Mouse (Mus musculus): ENCODE measurements around the gene Sept8. TPM values are rescaled to one million over a fixed set of nuclear protein-coding genes. Genes with fewer than 3 reads are reported as not detected.
"Not testable (repeated sequence)": the region's sequence is repeated elsewhere in the genome, so short reads cannot be mapped to it uniquely, and the experiment has no call there.

Sept8 gene
- total RNA-seq, 4 experiments from 2014 or later = 4.5 to 8.4 (median 7.1) TPM

DNA sequence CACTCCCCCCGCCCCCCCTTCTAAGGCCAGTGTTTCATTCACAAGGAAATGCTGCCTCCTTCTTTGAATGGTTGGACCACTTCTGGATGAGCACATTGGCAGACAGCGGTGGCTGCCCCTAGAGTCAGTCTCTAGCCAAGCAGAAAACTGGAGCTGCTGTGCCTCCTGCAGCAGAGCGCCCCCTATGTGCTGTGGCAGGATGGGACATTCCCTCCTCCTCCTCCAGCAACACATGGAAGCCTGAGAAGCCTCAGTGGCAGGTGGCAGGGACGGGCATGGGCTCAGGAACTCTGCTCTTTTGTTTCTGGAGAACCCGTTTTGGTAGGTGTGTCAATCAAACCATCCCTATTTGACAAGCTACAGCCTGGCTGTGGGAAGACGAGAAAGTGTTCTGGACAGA lies 5.8 kb downstream of the Sept8 start:
- DNase-seq (ENCODE audit: low spot score in 2 of 2) = no peak

DNA sequence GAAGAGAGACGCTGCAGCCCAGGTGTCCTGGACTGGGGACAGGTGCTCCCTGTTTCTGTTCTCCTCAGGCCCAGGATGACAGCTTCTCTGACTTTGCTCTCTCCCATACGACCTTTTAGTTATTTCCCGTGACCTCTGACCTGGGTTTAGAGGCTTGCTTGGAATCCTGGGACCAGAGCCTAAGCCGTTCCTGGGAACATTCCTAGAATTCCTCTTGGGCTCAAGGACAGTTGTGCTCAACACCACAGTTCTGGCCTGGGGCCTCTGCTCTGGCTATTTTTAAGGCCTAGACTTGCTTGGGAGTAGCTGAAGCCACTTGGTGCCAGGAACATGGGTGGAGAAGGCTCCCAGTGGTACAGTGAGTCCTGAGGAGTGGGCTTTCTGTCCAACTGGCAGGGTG lies 6.4 kb downstream of the Sept8 start:
- peak in 1 of 2 experiments; percentile 32 for DNase-seq (ENCODE audit: low spot score in 2 of 2)

DNA sequence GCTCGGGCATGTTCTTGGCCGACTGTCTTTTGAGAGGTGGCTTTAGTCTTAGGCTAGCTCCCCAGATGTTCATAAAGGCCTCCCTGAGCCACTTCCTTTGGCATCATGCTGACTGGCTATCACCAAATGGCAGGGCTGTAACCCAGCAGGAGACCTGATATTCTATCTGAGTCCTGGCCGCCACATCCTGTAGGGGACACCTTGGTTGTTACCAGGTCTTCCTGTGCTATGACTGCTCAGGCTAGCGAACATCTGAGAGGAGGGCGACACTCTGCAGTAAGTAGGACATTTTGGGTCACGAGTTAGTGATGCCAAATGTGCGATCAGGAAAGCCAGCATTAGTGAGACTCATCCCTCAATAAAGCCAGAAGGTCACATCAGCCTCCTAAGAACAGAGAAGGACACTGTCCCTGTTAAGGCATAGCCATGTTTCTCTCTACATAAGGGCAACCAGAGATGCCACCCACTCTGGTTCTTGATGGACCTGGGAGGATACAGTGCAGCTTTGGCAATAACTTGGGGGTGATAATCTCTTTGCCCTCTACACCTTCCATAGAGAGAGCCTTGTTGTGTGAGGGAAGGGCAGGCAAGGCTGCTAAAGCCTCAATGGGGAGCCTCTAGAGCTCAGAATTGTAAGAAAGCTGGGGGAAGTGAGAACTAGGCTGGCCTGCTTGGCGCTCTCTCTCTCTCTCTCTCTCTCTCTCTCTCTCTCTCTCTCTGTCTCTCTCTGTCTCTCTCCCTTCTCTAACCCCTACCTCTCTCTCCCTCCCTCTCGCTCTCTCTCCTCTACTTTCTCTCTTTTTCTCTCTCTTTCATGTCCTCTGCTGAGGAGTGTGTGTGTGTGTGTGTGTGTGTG lies 9.6 kb downstream of the Sept8 start:
- DNase-seq (ENCODE audit: low spot score in 2 of 2) = no peak

DNA sequence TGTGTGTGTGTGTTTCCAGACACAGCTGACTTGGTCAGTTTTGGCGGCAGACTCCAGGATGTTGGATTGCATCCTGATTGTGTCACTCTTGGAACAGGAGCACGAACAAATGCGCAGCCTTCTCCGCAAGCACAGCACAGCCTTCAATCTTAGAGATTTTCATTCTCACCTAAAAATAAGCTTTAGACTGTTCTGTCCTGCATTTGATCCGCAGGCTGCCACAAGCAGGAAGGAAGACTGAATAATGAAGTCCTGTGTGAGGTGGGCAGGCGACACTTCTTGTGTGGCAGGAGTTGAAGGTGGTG lies 10.1 kb downstream of the Sept8 start:
- DNase-seq (ENCODE audit: low spot score in 2 of 2) = peak; percentile 44 to 62

DNA sequence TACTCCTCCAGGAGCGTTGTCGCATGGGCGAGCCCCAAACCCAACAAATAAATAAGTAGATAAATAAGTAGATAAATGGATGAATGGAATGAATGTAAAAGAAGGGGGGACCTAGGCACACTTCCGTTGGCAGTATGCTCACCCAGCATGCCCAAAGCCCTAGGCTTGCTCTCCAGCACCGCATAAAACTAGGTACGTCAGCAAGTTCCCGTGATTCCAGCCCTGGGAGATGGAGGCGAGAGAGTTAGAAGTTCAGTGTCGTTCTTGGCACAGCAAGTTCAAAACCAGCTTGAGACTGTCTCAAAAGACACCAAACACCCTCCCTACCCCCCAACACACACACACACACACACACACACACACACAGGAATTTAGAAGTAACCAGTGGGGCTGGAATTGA lies 10.9 kb downstream of the Sept8 start:
- DNase-seq (ENCODE audit: low spot score in 2 of 2) = no peak

DNA sequence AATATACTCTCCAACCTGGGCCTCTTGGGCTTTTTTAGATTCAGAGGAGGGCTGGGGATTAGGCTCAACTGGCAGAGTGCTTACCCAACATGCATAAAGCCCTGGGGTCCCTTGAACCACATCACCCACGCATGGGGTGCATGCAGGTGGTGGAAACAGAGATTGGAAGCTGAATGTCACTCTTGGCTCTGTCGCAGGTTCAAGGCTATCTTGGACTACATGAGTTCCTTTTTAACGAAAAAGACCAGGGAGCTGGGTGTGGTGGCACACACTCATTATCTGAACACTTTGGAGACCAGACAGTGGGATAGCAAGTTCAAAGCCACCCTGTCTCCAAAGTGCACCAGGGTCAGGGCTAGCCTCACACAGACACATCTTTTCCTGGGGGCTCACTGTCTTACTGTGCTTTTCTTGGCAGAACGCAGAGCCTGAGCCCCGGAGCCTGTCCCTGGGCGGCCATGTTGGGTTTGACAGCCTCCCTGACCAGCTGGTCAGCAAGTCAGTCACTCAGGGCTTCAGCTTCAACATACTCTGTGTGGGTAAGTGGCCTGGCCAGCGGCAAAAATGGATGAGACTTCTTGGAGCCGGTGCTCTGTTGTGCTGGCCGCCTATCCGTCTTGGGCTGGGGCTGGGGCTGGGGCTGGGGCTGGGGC lies 12.6 kb downstream of the Sept8 start:
- no peak for DNase-seq (ENCODE audit: low spot score in 2 of 2)

DNA sequence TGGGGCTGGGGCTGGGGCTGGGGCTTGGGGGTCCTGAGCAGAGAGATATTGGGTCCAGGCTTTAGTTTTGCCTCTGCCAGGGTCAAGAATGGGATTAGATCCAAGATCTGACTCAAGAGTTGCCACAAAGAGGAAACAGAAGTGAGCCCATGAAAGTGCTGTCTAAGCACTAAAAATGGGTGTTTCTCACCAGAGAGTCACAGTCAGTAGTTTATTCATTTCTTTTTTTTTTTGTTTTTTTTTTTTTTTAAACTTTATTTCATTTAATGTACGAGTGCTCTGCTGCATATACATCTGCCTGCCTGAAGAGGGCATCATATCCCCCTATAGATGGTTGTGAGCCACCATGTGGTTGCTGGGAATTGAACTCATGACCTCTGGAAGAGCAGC lies 13.2 kb downstream of the Sept8 start:
- DNase-seq (ENCODE audit: low spot score in 2 of 2) = no peak

DNA sequence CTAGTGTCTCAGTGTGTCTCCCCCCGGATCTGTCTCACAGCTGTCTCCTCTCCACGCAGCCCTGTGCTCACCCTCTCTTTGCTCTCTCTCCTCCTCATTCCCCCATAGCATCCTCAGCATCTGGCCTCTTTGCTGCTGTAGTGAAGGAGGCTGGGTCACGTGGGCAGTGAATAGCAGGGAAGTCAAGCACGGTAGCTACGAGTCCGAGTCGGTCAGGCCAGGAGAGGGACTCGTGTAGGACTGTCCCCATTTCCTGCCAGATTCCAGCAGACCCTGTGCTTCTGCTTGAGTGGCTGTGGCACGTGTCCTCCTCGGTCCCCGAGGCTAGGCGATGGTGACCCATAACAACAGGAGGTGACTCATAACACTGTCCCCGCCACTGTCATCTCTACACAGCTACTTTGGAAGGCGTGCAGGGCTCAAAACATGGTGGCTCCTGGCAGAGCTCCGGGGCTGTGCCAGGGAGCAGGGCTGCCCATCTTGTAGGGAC lies 20.0 kb downstream of the Sept8 start:
- DNase-seq (ENCODE audit: low spot score in 2 of 2) = no peak

DNA sequence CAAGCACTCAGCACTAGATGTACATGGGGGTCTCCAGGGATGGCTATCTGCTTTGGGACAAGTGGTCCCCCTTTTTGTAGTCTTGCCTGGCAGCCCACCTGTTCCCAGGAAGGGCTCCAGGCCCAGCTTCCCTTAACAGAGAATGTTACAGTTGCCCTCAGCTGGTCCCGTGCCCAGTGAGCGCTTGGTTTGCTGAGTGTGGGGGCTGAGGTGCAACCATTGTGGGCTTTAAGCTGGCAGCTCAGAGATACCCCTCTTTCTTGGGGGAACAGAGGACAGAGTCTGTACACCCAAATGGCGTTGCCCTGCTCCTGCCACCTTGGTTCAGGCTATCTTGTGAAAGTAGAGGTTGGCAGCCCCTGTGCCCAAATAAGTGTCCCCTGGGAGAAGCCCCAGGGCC lies 21.3 kb downstream of the Sept8 start:
- no peak for DNase-seq (ENCODE audit: low spot score in 2 of 2)

DNA sequence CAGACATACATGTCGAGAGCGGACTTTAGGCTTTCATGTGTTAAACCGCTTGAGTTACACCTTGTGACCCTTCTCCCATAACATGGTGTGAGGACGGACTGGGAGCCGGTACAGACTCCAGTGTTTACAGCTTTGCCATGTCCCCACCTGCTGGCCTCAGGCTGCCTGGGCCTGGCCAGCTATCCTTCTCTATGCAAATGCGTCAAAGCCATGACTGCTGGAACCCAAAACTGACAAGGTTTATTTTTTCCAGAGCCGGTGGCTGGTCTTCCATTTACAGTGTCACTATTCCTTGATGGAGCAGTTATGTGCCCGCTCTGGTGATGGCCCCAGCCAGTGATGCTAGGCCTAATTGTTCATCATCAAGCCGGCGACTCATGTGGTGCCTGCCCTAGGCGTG lies 22.2 kb downstream of the Sept8 start:
- no peak for DNase-seq (ENCODE audit: low spot score in 2 of 2)

DNA sequence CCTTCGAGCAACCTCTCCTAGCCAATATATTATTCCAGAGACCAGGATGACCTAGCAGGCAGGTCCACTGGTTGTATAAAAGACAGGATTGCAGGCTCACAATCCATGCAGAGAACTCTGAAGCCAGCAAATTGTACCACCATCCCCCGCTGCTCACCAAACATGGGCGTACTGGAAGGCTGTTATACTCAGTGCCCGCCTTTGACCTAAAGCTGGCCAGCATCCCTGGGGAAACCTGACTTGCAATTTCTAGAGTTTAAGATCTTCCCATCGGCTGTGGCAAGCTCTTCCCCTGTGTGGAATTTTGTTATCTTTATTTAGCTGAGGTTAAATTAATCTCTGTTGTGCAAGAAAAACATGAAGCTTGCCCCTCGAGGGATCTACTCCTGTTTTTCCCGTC lies 24.0 kb downstream of the Sept8 start:
- DNase-seq (ENCODE audit: low spot score in 2 of 2) = no peak

DNA sequence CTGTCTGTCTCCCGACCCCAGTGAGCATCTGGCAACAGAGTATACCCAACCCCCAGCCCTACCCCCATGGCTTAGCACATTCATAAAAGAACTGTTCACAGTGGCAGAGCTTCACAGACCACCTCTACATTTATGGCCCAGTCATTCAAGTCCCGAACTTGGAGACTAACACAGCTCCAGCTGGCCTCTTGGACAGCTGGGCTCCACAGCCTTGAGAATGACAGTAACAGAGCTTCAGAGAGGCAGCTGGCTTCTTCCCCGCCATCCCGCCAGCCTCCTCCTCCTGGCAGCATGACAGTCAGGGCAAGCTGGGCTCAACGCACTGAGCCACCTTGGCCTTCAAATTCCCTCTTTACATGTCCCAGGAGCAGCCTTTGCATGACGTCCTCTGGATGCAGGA lies 27.2 kb downstream of the Sept8 start:
- no peak for DNase-seq (ENCODE audit: low spot score in 2 of 2)

DNA sequence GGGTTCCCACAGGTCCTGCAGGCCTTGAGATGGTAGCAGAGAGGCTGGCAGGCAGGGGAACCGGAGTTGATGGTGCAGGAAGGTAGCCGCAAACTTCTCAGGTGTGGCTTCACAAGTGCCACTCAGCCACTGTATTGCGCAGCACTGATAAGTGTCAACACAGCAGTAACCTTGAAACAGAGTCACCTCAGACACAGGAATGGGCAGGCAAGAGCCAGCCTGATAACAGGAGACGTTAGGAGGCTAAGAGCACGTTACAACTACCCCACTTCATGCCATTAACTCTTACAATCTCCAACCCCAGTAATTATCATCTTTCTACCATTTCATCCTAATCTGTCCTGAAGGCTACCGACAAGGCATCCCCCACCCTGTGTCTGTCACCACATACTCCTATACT lies 28.5 kb downstream of the Sept8 start:
- DNase-seq (ENCODE audit: low spot score in 2 of 2) = no peak

DNA sequence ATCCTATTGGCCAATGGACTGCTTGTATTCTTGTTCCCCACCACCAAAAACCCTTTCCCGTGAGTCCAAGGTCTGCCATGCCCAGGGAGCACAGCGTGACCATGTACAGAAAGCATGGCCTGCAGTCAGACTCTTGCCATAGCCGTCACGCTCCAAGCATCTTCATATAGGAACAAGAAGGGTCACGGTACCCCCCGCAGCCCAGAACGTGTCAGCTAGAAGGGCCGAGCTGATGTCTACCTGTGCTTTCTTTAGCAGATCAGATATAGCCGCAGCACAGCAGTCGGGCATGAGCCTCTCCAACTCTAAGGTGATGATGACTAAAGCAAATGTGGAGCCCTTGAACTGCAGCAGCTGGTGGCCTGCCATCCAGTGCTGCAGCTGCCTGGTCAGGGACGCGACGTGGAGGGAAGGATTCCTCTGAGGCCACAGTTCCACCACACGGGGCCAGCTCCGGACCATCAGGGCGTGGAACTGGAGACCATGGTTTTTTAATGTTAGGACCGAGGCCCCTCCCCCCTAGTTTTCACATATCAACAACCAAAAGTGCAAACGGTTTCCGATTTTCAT lies 29.1 kb downstream of the Sept8 start:
- DNase-seq (ENCODE audit: low spot score in 2 of 2) = no peak

DNA sequence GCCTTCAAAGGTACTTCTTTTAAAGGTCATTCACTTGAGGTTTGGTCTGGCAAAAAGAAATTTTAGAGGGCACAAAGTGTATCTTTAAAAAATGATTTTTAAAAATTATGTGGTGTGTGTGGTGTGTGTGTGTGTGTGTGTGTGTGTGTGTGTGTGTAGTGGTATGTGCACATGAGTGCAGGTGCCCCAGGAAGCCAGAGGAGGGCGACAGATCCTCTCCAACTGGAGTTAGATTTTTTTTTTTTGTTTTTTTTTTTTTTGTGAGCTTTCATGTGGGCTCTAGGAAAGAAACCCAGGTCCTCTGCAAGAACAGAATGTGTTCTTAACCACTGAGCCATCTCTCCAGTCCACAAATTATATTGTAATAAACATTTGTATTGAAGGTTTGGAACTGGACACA lies 31.7 kb downstream of the Sept8 start:
- no peak for DNase-seq (ENCODE audit: low spot score in 2 of 2)

DNA sequence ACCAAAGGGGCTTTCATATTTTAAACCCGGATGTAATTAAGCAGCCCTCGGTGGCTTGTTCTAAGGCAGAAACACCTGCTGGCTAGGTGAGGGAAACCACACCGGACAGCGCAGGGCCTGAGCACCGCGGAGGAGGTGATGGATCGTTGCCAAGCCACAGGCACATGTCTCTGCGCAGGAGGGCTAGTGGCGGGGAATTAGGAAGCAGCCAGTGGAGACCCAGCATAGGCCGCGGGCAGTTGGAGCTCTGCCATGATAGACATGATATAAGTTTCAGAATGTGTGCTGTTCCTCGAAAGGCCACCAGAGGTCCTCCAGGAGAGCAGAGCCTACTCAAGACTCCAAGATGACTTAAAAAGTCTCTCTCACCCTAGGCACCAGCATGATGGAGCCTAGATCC lies 32.7 kb downstream of the Sept8 start:
- no peak for DNase-seq (ENCODE audit: low spot score in 2 of 2)

DNA sequence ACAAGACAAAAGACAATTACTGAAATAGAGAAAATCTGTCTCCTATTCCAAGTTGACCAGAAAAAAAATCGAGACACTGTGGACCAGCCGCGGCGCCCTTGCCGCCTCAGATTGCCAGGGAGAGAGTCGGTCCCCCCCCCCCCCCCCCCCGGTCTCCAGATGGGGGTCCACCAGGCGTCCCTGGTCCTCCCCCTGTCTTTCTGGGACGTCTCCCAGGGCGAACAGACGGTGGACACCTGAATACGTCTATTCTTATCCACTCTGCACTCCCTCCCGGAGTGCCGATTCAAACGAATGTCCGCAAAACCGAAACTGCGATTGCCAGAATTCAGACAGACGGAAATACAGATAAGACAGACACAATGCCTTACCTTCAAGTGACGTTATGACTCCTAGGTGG lies 37.5 kb downstream of the Sept8 start:
- DNase-seq (ENCODE audit: low spot score in 2 of 2) = not testable (repeated sequence)

DNA sequence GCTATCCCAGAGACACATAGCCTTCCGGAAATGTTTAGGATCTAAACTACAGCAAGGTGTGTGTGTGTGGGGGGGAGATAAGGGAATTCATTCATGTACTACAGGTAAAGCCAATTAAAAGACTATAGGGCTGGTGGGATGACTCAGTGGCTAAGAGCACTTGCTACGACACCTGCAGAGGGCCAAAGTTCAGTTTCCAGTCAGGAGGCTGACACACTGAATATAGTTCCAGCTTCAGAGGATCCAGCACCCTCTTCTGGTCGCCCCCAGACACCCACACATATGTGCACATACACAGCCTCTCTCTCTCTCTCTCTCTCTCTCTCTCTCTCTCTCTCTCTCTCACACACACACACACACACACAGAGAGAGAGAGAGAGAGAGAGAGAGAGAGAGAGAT lies 38.9 kb downstream of the Sept8 start:
- DNase-seq (ENCODE audit: low spot score in 2 of 2) = not testable (repeated sequence)

DNA sequence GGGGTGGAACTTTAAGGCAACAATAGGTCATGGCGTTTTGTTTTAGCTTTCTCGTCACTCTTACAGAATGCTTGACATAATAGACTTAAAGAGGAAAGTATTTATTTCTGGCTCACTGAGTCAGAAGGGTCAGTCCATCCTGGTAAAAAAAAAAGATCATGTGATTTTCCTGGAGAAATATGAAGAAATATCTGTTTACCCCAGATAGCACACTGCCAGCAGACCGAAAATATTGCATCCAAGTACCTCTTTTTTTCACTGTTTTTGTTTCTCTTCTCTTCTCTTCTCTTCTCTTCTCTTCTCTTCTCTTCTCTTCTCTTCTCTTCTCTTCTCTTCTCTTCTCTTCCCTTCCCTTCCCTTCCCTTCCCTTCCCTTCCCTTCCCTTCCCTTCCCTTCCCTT lies 40.9 kb downstream of the Sept8 start:
- DNase-seq (ENCODE audit: low spot score in 2 of 2) = not testable (repeated sequence)

DNA sequence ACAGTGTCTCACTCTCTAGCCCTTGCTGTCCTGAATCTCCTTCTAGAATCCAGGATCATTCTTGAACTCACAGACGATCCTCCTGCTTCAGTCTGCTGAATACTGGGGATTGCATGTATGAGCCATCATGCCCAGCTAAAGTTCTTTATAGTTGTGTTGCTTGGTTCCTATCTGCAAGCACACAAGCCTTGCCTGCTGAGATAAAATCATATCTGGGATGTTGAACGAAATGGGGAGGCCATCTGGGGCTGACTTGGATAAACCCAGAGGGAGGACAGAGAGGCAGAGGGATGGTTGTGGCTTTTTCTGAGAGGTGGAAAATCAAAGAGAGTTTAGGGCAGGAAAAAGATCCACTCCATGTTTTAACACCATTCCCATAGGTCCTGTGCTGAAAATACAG lies 42.9 kb downstream of the Sept8 start:
- no peak for DNase-seq (ENCODE audit: low spot score in 2 of 2)

DNA sequence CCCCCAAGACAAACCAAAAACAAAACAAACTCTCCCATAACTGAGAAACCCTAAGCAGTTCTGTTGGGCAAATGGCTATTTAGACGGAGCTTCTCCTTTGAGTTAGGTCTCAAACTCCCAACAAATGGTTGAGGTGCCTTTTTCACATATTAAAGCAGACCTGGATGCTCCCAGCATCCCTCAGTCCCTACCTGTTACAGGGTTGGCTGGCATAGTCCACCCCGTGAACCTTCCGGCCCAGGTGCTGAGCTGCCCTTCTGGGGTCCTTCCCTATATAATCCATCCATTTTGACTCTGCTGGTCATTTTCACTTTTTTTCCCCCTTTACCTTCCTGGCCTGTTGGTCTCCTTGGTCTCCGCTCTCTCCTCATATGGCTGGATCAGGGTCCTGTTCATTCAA lies 47.6 kb downstream of the Sept8 start:
- DNase-seq (ENCODE audit: low spot score in 2 of 2) = no peak

DNA sequence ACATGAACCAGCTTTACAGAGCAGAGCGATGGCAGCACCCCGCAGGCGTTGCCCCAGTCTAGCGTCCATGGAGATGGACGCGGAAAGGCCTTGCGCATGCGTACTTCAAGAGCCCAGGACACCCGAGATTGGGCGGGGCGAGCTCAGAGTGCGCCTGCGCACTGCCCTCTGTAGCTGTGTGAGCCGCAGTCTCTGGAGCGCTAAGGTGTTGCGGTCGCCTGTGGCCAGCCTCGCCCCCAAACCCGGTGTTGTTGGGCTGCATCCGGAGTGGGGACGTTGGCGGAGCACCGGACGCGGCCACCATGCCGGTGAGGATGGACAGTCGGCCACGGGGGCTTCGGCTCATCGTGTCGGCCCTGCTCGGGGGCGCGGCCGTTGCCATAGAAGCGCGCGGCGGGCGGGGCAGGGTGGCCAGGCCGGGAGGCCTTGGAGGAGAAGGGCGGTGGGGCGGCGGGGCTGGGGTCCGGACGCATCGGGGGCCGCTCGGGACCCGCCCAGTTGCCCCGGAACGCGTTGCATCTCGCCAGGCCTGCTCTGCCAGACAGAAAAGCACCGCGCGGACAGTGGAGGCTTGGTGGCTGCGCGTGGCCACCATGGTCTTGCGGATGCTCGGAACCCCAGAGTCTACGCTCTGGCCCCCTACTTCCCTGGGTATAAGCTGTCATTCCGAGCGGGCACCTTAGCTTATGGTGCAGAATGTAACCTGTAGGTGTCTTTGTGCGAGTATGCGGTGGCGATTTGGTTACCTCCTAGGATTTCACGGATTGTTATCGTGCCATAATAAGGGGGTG lies 48.4 kb downstream of the Sept8 start, which contains the start of gene Kif3a:
Gene Kif3a (plus strand): TSS at position 156 of the 791 bp plus-strand sequence.
- peak; percentile 84 to 90 for DNase-seq (ENCODE audit: low spot score in 2 of 2)

Data from gastrocnemius, adult 8-10 months (tissue).